Mouse (Mus musculus): ENCODE data around the gene Aqp5. TPM values are rescaled to one million over a fixed set of nuclear protein-coding genes. Genes with fewer than 3 reads are reported as not detected.

Gene Aqp5
- polyA plus RNA-seq, 1 experiment from 2014 or later, result not detected

- TF ChIP-seq CTCF (IDR thresholded peaks at IDR 0.05; ENCODE audit: low read depth), result no peak
- 29% methylated on average over 5 of the region's 5 CpGs for WGBS
- no peaks in the 10 kb centered on the region for H3K36me3 ChIP-seq (ENCODE audit: control insufficient read depth, insufficient read depth)
These were observed 15.9 kb downstream of the Aqp5 start for GRCm38 (mm10) chr15:99606515-99606914.

GRCm38 (mm10) chr15:99607388-99608113, 17.0 kb downstream of the Aqp5 start:
- H3K27me3 ChIP-seq (replicated peaks; ENCODE audit: control insufficient read depth, insufficient read depth, low read length), result 0 out of 2 replicates have a peak, but pooled peaks cover 4% of the 10 kb centered on the region
- 36% methylated on average over 10 of the region's 10 CpGs for WGBS
- no peaks in the 10 kb centered on the region; the same call in 1 of the 2 replicates for H3K4me1 ChIP-seq (replicated peaks; ENCODE audit: control insufficient read depth, insufficient read depth, low read length)
- TF ChIP-seq CTCF (IDR thresholded peaks at IDR 0.05; ENCODE audit: low read depth), result no peak
- no peak overlapping the region for H3K4me3 ChIP-seq (ENCODE audit: low read depth, low read length)
- H3K4me2 ChIP-seq (replicated peaks; ENCODE audit: low read depth), result no peak overlapping the region
- no peaks in the 10 kb centered on the region for H3K9me3 ChIP-seq (ENCODE audit: control insufficient read depth)
- no peaks in the 10 kb centered on the region for H3K36me3 ChIP-seq (ENCODE audit: control insufficient read depth, insufficient read depth)
- no peak overlapping the region for H3K9ac ChIP-seq (ENCODE audit: low read depth, low read length)
- H3K27ac ChIP-seq (ENCODE audit: low read depth, low read length), result no peak overlapping the region
- ATAC-seq, result no peak

More at GRCm38 (mm10) chr15:99606515-99606914, 15.9 kb downstream of the Aqp5 start:
- H3K27ac ChIP-seq (ENCODE audit: low read depth, low read length), result no peak overlapping the region
- H3K9me3 ChIP-seq (ENCODE audit: control insufficient read depth), result no peaks in the 10 kb centered on the region
- H3K27me3 ChIP-seq (replicated peaks; ENCODE audit: control insufficient read depth, insufficient read depth, low read length), result peaks cover 6% of the 10 kb centered on the region; the same call in 1 of the 2 replicates
- no peaks in the 10 kb centered on the region; the same call in 1 of the 2 replicates for H3K4me1 ChIP-seq (replicated peaks; ENCODE audit: control insufficient read depth, insufficient read depth, low read length)
- H3K9ac ChIP-seq (ENCODE audit: low read depth, low read length), result no peak overlapping the region
- H3K4me2 ChIP-seq (replicated peaks; ENCODE audit: low read depth), result no peak overlapping the region
- ATAC-seq, result no peak
- no peak overlapping the region for H3K4me3 ChIP-seq (ENCODE audit: low read depth, low read length)

- TF ChIP-seq CTCF (IDR thresholded peaks at IDR 0.05; ENCODE audit: low read depth), result no peak
- H3K4me2 ChIP-seq (replicated peaks; ENCODE audit: low read depth), result no peak overlapping the region
- 83% methylated on average over 13 of the region's 13 CpGs for WGBS
- no peak overlapping the region for H3K9ac ChIP-seq (ENCODE audit: low read depth, low read length)
- no peak for ATAC-seq
- H3K4me1 ChIP-seq (replicated peaks; ENCODE audit: control insufficient read depth, insufficient read depth, low read length), result no peaks in the 10 kb centered on the region; the same call in 1 of the 2 replicates
- H3K27ac ChIP-seq (ENCODE audit: low read depth, low read length), result no peak overlapping the region
- H3K27me3 ChIP-seq (replicated peaks; ENCODE audit: control insufficient read depth, insufficient read depth, low read length), result 0 out of 2 replicates have a peak, but pooled peaks cover 6% of the 10 kb centered on the region
- H3K9me3 ChIP-seq (ENCODE audit: control insufficient read depth), result no peaks in the 10 kb centered on the region
- no peak overlapping the region for H3K4me3 ChIP-seq (ENCODE audit: low read depth, low read length)
- no peaks in the 10 kb centered on the region for H3K36me3 ChIP-seq (ENCODE audit: control insufficient read depth, insufficient read depth)
These were observed 18.0 kb downstream of the Aqp5 start for GRCm38 (mm10) chr15:99608382-99609125.

- Histone ChIP-seq H3K9me3 (ENCODE audit: control insufficient read depth) (no peaks in the 10 kb centered on the region), H3K36me3 (ENCODE audit: control insufficient read depth, insufficient read depth) (no peaks in the 10 kb centered on the region), H3K4me3 (ENCODE audit: low read depth, low read length) (no peak overlapping the region), H3K9ac (ENCODE audit: low read depth, low read length) (no peak overlapping the region), H3K4me2 (replicated peaks; ENCODE audit: low read depth) (no peak overlapping the region), H3K27me3 (replicated peaks; ENCODE audit: control insufficient read depth, insufficient read depth, low read length) (peaks cover 14% of the 10 kb centered on the region), H3K4me1 (replicated peaks; ENCODE audit: control insufficient read depth, insufficient read depth, low read length) (no peaks in the 10 kb centered on the region; the same call in 1 of the 2 replicates), H3K27ac (ENCODE audit: low read depth, low read length) (no peak overlapping the region)
- WGBS, result 55% methylated on average over 7 of the region's 7 CpGs
- no peak for ATAC-seq
- no peak for TF ChIP-seq CTCF (IDR thresholded peaks at IDR 0.05; ENCODE audit: low read depth)
These were observed 21.0 kb downstream of the Aqp5 start for GRCm38 (mm10) chr15:99611563-99611962.

- Histone ChIP-seq H3K4me2 (replicated peaks; ENCODE audit: low read depth) (no peak overlapping the region), H3K27me3 (replicated peaks; ENCODE audit: control insufficient read depth, insufficient read depth, low read length) (peaks cover 14% of the 10 kb centered on the region), H3K9ac (ENCODE audit: low read depth, low read length) (no peak overlapping the region), H3K36me3 (ENCODE audit: control insufficient read depth, insufficient read depth) (no peaks in the 10 kb centered on the region), H3K9me3 (ENCODE audit: control insufficient read depth) (no peaks in the 10 kb centered on the region), H3K4me3 (ENCODE audit: low read depth, low read length) (no peak overlapping the region), H3K27ac (ENCODE audit: low read depth, low read length) (no peak overlapping the region), H3K4me1 (replicated peaks; ENCODE audit: control insufficient read depth, insufficient read depth, low read length) (no peaks in the 10 kb centered on the region)
- no peak for TF ChIP-seq CTCF (IDR thresholded peaks at IDR 0.05; ENCODE audit: low read depth)
- 80% methylated on average over 13 of the region's 13 CpGs for WGBS
- no peak for ATAC-seq
These were observed 23.7 kb downstream of the Aqp5 start for GRCm38 (mm10) chr15:99614273-99614672.

- no peak overlapping the region for H3K9ac ChIP-seq (ENCODE audit: low read depth, low read length)
These were observed 24.2 kb downstream of the Aqp5 start for GRCm38 (mm10) chr15:99614753-99615152.

More at GRCm38 (mm10) chr15:99614753-99615152, 24.2 kb downstream of the Aqp5 start:
- Histone ChIP-seq H3K27me3 (replicated peaks; ENCODE audit: control insufficient read depth, insufficient read depth, low read length) (peaks cover 14% of the 10 kb centered on the region), H3K9me3 (ENCODE audit: control insufficient read depth) (no peaks in the 10 kb centered on the region), H3K27ac (ENCODE audit: low read depth, low read length) (no peak overlapping the region), H3K4me3 (ENCODE audit: low read depth, low read length) (no peak overlapping the region), H3K36me3 (ENCODE audit: control insufficient read depth, insufficient read depth) (no peaks in the 10 kb centered on the region), H3K4me1 (replicated peaks; ENCODE audit: control insufficient read depth, insufficient read depth, low read length) (no peaks in the 10 kb centered on the region), H3K4me2 (replicated peaks; ENCODE audit: low read depth) (no peak overlapping the region; the same call in 1 of the 2 replicates)
- no peak for ATAC-seq
- 12% methylated on average over 12 of the region's 12 CpGs for WGBS
- TF ChIP-seq CTCF (IDR thresholded peaks at IDR 0.05; ENCODE audit: low read depth), result no peak
